In genomic region chr1:119051938-119052551, GRCm38 (mm10) we compare ENCODE assay signal across 8 mouse cellular contexts. TPM values are rescaled to one million over a fixed set of nuclear protein-coding genes. Genes with fewer than 3 reads are reported as not detected.
DNase-seq lines count a peak whose midpoint lies in the region; ATAC-seq and TF ChIP-seq lines count a peak whose summit lies in the region.

No protein-coding gene starts in this region.

- 0 out of 2 replicates have a peak overlapping the region, but pooled peaks have one; percentile 31 for H3K9ac ChIP-seq in heart, postnatal 0 days (replicated peaks; ENCODE audit: low read depth, low read length)

- H3K27ac ChIP-seq in kidney, adult 2 months (ENCODE audit: insufficient read depth, low read depth, low read length): no peak overlapping the region
- H3K27ac ChIP-seq in brown adipose tissue, adult 24 weeks (replicated peaks; ENCODE audit: low read depth, low read length): no peak overlapping the region
- peak overlapping the region; percentile 48 for H3K27ac ChIP-seq in heart, postnatal 0 days (ENCODE audit: low read depth)

- peak overlapping the region; percentile 84 for H3K4me2 ChIP-seq in heart, postnatal 0 days (ENCODE audit: low read depth, low read length)

- no peaks in the 10 kb centered on the region for H3K9me3 ChIP-seq in heart, postnatal 0 days (replicated peaks; ENCODE audit: control insufficient read depth, low read length)

- 3% methylated on average over 21 of the region's 21 CpGs for WGBS in kidney, adult 2 months
- WGBS in heart, postnatal 0 days: 2% methylated on average over 21 of the region's 21 CpGs

- TF ChIP-seq POLR2A in kidney, adult 2 months (IDR thresholded peaks at IDR 0.05; ENCODE audit: low read depth, low read length): no peak

- TF ChIP-seq EP300 in heart, postnatal 0 days (IDR thresholded peaks at IDR 0.05; ENCODE audit: low read depth): no peak

- TF ChIP-seq CTCF in kidney, adult 2 months (conservative IDR thresholded peaks at IDR 0.05; ENCODE audit: insufficient read depth, insufficient read length, low read depth, low read length): no peak
- no peak for TF ChIP-seq CTCF in heart, postnatal 0 days (IDR thresholded peaks at IDR 0.05; ENCODE audit: low read depth)

- peaks cover 4% of the 10 kb centered on the region; the same call in 1 of the 2 replicates for H3K27me3 ChIP-seq in kidney, adult 2 months (replicated peaks; ENCODE audit: control insufficient read depth, insufficient read depth, low read length)
- peaks cover 64% of the 10 kb centered on the region for H3K27me3 ChIP-seq in heart, postnatal 0 days (ENCODE audit: control insufficient read depth, insufficient read depth, low read length)

- ATAC-seq in heart, postnatal 0 days (ENCODE audit: insufficient read depth, low read depth): no peak

- H3K4me1 ChIP-seq in kidney, adult 2 months (ENCODE audit: control insufficient read depth, insufficient read depth, low read length): no peaks in the 10 kb centered on the region
- peaks cover 2% of the 10 kb centered on the region; the same call in 1 of the 2 replicates for H3K4me1 ChIP-seq in brown adipose tissue, adult 24 weeks (ENCODE audit: control insufficient read depth, insufficient read depth, insufficient read length, low read length)
- H3K4me1 ChIP-seq in heart, postnatal 0 days (ENCODE audit: control insufficient read depth, insufficient read depth): peaks cover 8% of the 10 kb centered on the region; the same call in 1 of the 2 replicates

- peak overlapping the region; percentile 33; the same call in 1 of the 2 replicates for H3K4me3 ChIP-seq in kidney, adult 2 months (ENCODE audit: insufficient read depth, low read depth, low read length)
- peak overlapping the region; percentile 63 for H3K4me3 ChIP-seq in brown adipose tissue, adult 24 weeks (ENCODE audit: insufficient read depth, low read depth, low read length)
- H3K4me3 ChIP-seq in heart, postnatal 0 days (ENCODE audit: low read depth, low read length): peak overlapping the region; percentile 53

- no peak for DNase-seq in kidney, adult 2 months
- no peak for DNase-seq in kidney, adult 9 months
- no peak for DNase-seq in heart, postnatal 0 days (ENCODE audit: low spot score)
- peak; percentile 83 for DNase-seq in mesoderm, embryonic 11.5 days (ENCODE audit: low read depth, low spot score)
- DNase-seq in thymus, postnatal 14 days: no peak
- DNase-seq in layer of hippocampus, adult 9-11 months: no peak
- no peak for DNase-seq in gastrocnemius, postnatal 10 days

- H3K36me3 ChIP-seq in kidney, adult 2 months (ENCODE audit: control insufficient read depth, insufficient read depth, low read length): no peaks in the 10 kb centered on the region
- no peaks in the 10 kb centered on the region for H3K36me3 ChIP-seq in heart, postnatal 0 days (replicated peaks; ENCODE audit: control insufficient read depth, insufficient read depth, low read length)

RNA-seq across cellular contexts. Expression of gene Gli2, which starts 1.4 kb away (rescaled TPM):
- 0.44 and 0.52 TPM in 2 replicates for polyA plus RNA-seq in kidney, adult 2 months (2012; rRNA removed)
- polyA plus RNA-seq in brown adipose tissue, adult 24 weeks (2012; ENCODE audit: insufficient read depth, insufficient read length, missing spikeins): 0.48 TPM in 1 of 2 replicates, not detected in the other
- 5.2 and 14.7 TPM in 2 replicates for total RNA-seq in heart, postnatal 0 days (2014; rRNA removed; ENCODE audit: low replicate concordance)
- polyA plus RNA-seq in heart, postnatal 0 days (2015; fragmentation: Nextera tagmentation; extraction: Ambion mirVana): 0.60 and 0.93 TPM in 2 replicates
- 1 to 10 TPM; 3.4 to 5.4 TPM for total RNA-seq in gastrocnemius, postnatal 10 days (2021)
